Mouse (Mus musculus): Measurements from ENCODE around the gene Tsfm. TPM values are rescaled to one million over a fixed set of nuclear protein-coding genes. Genes with fewer than 3 reads are reported as not detected.
"Not testable (repeated sequence)": the region's sequence is repeated elsewhere in the genome, so short reads cannot be mapped to it uniquely, and the experiment has no call there.

The Tsfm gene
- total RNA-seq (2021) = 10 to 100 TPM; 65.1 to 68.0 TPM

DNA sequence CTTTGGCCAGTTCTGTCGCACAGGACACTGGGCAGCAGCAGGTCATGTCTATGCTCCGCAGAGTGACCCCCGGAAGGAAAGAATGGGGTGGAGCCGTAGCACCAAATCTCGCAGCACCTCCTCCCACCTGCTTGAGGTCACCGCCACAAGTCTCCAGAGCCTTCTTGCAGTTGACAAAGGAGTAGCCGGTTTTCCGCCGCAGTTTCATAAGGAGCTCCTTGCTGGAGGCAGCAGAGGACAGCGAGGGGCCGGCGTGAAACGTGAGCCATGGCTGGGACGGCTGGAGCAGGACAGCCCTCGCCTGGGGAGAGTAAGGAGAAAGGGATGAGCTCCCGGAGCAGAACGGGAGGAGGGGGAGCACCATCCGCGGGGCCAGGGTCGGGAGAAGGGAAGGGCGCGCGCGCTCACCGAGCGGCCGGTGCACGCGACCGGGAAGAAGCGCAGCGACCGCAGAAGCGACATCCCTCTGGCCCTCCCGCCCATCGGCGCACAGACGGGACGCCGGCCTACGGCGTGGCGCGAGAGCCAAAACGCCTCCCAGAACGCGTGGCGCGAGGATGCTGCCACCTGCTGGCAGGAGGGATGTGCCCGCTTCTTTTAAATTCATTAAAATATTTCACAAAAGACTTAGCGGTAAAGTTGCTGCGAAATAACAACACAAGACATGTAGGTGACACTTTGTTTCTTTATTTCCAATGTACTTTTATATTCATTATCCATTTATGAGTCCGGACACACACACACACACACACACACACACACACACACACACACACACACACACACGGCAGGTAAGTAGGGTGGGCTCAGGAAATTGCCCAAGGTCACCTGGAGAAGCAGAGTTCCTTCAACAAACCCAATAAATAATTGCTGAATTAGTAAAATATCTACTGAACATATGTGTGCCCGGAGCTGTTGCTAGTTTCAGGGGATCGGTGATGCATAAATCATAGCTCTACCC is at the start of gene Tsfm:
Tsfm (minus strand) TSS at position 505 of the 961 bp plus-strand sequence.
- peak; percentile 96 for DNase-seq

- peak; percentile 35 for DNase-seq
These were observed 49.2 kb upstream of the Tsfm start for GRCm38 (mm10) chr10:127079665-127080391.

DNA sequence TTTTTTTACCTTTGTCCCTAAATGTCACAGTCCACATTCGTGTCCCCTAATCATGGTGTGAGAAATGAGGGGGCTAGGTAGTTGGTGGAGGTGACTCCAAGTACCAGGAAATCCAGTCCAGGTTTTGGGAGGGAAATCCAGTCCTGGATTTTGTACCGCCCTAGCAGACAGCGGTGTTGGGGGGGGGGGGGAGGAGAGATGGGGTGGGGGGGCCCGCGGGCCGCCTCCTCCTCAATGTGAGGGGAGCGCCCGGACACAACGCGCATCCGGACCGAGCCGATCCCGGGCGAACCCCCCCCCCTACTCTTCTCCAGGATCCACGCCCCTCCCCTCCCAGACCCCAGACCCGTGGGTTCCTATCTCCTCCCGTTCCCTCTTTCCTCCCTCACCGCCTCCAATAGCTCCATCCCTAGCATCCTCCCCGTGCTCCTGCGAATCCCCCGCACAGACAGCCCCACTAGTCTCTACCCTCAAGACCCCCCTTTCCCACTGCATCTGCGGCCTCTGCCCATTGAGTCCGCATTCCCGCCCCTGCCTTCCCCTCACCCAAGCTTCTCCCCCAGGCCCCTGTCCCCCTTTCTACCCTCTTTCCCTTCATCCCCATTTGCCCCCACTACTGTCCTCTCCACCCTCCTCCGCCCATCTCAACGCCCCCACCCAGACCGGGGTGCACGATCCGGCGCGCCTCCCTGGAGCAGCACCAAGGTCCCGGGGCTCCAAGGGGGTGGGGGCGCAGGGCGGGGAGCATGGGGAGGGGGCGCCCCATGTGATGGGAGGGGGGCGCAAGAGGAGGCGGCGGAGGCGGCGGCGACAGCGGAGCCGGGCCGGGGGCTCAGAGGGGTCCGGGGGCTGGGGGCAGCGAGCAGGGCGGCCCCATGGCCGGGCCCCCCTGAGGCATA is 48.3 kb upstream of the Tsfm start:
- DNase-seq = peak; percentile 57

GRCm38 (mm10) chr10:127078001-127078676 is 47.5 kb upstream of the Tsfm start:
- no peak for DNase-seq

- DNase-seq = no peak
These were observed 46.9 kb upstream of the Tsfm start for GRCm38 (mm10) chr10:127077515-127077914.

GRCm38 (mm10) chr10:127076082-127076481 is 45.4 kb upstream of the Tsfm start:
- DNase-seq = no peak

GRCm38 (mm10) chr10:127075651-127076050 is 45.0 kb upstream of the Tsfm start:
- no peak for DNase-seq

DNA sequence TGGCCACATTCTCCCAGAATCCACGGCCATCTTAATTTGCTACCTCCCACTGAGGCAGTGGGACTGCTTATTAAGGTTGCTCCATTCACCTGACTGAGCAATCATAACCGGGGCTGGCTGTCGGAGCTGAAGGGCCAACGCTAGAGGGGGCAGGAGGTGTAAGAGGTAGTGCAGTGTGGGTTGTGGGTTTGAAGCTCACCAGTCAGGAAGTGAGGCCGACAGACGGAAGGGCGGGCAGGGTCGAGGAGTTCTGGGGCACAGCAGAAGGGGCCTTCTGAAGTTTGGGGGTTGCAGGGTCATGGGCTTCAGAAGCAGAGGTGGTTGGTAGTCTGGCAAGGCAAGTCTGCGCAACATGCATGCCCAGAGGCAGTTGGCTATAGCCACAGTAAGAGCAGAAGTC is 44.4 kb upstream of the Tsfm start, which contains the start of gene Agap2:
Agap2 (plus strand) TSS at position 205 of the 400 bp plus-strand sequence.
- no peak for DNase-seq

DNA sequence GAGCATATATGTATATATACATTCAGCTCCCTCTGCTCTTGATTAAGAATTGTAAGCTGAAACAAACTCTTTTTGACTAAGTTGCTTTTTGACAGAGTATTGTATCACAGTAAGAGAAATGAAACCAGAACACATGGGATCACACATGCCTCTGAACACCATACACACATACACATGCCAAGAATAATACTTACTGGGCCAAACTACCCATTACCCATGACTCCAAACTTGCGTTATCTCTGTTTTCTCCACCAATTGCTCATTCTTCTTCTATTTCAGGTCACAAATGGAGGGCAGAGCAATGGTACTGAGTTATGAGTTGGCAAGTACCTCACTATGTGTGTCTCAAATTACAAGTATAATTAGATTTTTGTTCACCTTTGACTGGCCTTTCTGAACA is 43.3 kb upstream of the Tsfm start:
- no peak for DNase-seq

DNA sequence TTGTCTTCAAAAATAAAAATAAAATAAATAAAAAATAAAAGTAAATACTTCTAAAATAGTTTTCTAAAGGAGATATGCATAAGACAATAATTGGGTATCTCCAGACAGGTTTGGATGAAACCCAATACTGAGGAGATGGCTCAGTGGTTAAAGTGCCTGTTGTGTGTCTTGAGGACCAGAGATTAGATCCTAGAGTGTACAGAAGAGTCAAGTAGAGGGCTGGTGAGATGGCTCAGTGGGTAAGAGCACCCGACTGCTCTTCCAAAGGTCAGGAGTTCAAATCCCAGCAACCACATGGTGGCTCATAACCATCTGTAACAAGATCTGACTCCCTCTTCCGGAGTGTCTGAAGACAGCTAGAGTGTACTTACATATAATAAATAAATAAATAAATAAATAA is 42.3 kb upstream of the Tsfm start:
- not testable (repeated sequence) for DNase-seq

GRCm38 (mm10) chr10:127072270-127072669 is 41.6 kb upstream of the Tsfm start:
- not testable (repeated sequence) for DNase-seq

- no peak for DNase-seq
These were observed 40.6 kb upstream of the Tsfm start for GRCm38 (mm10) chr10:127071203-127071602.

GRCm38 (mm10) chr10:127070190-127071121 is 39.8 kb upstream of the Tsfm start, which contains the start of gene Tspan31:
Gene Tspan31, minus strand, starts transcription at chr10:127070264.
- peak; percentile 88 for DNase-seq

DNA sequence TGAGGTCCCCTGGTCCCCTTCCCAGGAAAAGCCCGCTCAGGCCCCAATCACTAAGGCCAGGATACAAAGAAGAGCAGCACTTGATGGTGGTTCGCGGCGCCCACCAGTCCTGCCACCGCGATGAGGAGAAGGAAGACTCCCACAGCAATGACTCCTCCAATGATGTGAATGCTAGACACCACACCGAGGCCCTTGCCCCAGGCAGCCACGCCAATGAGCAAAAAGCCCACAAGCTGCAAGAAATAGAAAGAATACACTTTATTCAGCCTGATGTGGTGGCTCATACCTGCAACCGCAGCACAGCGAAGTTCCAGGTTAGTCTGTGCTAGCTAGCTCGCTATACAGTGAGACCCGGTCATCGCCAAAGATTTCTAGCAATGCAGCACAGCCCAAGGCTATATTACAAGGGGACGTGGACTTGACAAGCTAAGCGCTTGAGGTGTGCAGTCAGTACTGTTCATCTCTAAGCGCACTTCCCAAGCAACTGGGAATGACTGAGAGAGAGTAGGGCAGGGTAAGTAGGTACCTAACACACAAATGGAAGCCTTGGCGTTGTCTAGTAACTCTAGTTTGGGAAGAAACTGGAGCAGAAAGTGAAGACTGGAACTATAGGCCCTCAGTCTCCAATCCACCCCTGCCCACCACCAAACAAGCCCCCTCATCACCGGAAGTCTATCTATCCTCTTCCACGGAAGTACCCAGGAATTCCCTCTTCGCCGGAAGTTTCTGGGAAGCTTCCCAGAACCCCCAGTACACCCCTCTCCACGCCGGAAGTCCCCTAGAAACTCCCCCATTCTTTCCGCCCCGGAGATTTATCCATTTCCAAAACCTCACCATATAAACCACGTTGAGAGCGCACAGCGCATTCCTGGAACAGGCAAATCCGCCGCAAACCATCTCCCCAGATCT is 38.9 kb upstream of the Tsfm start:
- DNase-seq = no peak

GRCm38 (mm10) chr10:127068360-127069038 is 37.9 kb upstream of the Tsfm start:
- no peak for DNase-seq

- DNase-seq = no peak
These were observed 35.9 kb upstream of the Tsfm start for GRCm38 (mm10) chr10:127066519-127067018.

- DNase-seq = no peak
These were observed 35.3 kb upstream of the Tsfm start for GRCm38 (mm10) chr10:127065981-127066380.

Measured in heart, postnatal 4 days (tissue).